Mouse (Mus musculus) hindbrain, embryonic 13.5 days (tissue): ENCODE data around the gene Dgcr6. TPM values are rescaled to one million over a fixed set of nuclear protein-coding genes. Genes with fewer than 3 reads are reported as not detected.

ENCODE experiments used
- ATAC-seq: fragments of 200-750 bp; cut with Nextera tagmentation; 2 replicates; pipeline ENCODE4 v1.8.0; 2017; ENCODE audit warnings: moderate TSS enrichment; ENCODE audit not compliant: low FRiP score
- H3K27ac ChIP-seq: fragments of 300-500 bp; sonication (generic); 2 replicates; pipeline ENCODE4 v1.5.1; 2015; ENCODE audit warnings: inconsistent platforms, mild to moderate bottlenecking, moderate library complexity
- H3K27me3 ChIP-seq: fragments of 300-500 bp; sonication (generic); 2 replicates; pipeline ENCODE4 v1.6.1; 2015; ENCODE audit warnings: mild to moderate bottlenecking, inconsistent platforms
- H3K36me3 ChIP-seq: fragments of 300-500 bp; sonication (generic); 2 replicates; pipeline ENCODE4 v1.6.1; 2015; ENCODE audit warnings: mild to moderate bottlenecking, inconsistent platforms
- H3K4me1 ChIP-seq: fragments of 300-500 bp; sonication (generic); replicated peaks from 2 replicates; pipeline ENCODE4 v1.6.1; 2015; ENCODE audit warnings: inconsistent platforms
- H3K4me2 ChIP-seq: fragments of 300-500 bp; sonication (generic); 2 replicates; pipeline ENCODE4 v1.6.1; 2015; ENCODE audit warnings: inconsistent platforms, mild to moderate bottlenecking, moderate library complexity
- H3K4me3 ChIP-seq: fragments of 300-500 bp; sonication (generic); 2 replicates; pipeline ENCODE4 v1.5.1; 2015; ENCODE audit warnings: mild to moderate bottlenecking, inconsistent platforms
- H3K9ac ChIP-seq: fragments of 300-500 bp; sonication (generic); 2 replicates; pipeline ENCODE4 v1.6.1; 2015; ENCODE audit warnings: mild to moderate bottlenecking, inconsistent platforms
- H3K9me3 ChIP-seq: fragments of 300-500 bp; sonication (generic); 2 replicates; pipeline ENCODE4 v1.6.1; 2016; ENCODE audit warnings: inconsistent platforms
- WGBS: fragments of 180-500 bp; shearing (Covaris S2); methylation state at CpG from one replicate; pipeline ENCODE4 v1.1.7; 2015; 5-methylcytosine and 5-hydroxymethylcytosine counted together
- polyA plus RNA-seq: library from polyadenylated mRNA; unstranded; fragments of >200 nt; fragmentation: Nextera tagmentation; extraction: Ambion mirVana; gene quantifications from 2 replicates; pipeline ENCODE4 v1.2.1, GENCODE M21; 2015

Dgcr6 gene
- polyA plus RNA-seq, 1 experiment from 2014 or later, result 179 TPM

- Histone ChIP-seq H3K4me2 (no peak overlapping the region), H3K4me1 (no peaks in the 10 kb centered on the region), H3K36me3 (no peaks in the 10 kb centered on the region), H3K27ac (no peak overlapping the region), H3K27me3 (0 out of 2 replicates have a peak, but pooled peaks cover 3% of the 10 kb centered on the region), H3K4me3 (no peak overlapping the region), H3K9me3 (no peaks in the 10 kb centered on the region), H3K9ac (no peak overlapping the region)
- ATAC-seq, result no peak
- 87% methylated on average over 10 of the region's 10 CpGs for WGBS
Measured at GRCm38 (mm10) chr16:18044991-18045390, 7.7 kb upstream of the Dgcr6 start.

- Histone ChIP-seq H3K9me3 (no peaks in the 10 kb centered on the region), H3K4me3 (no peak overlapping the region), H3K4me1 (no peaks in the 10 kb centered on the region), H3K27ac (no peak overlapping the region), H3K36me3 (no peaks in the 10 kb centered on the region), H3K27me3 (peaks cover 16% of the 10 kb centered on the region), H3K9ac (no peak overlapping the region), H3K4me2 (no peak overlapping the region)
- 3% methylated on average over 3 of the region's 3 CpGs for WGBS
- peak; percentile 68 for ATAC-seq
Measured at GRCm38 (mm10) chr16:18047660-18048059, 5.0 kb upstream of the Dgcr6 start.

- peaks cover 3% of the 10 kb centered on the region for H3K4me1 ChIP-seq
- H3K36me3 ChIP-seq, result no peaks in the 10 kb centered on the region
- peaks cover 16% of the 10 kb centered on the region for H3K27me3 ChIP-seq
- ATAC-seq, result no peak
- no peak overlapping the region; the same call in 1 of the 2 replicates for H3K9ac ChIP-seq
- no peak overlapping the region for H3K4me3 ChIP-seq
- H3K4me2 ChIP-seq, result no peak overlapping the region
- 73% methylated on average over 8 of the region's 8 CpGs for WGBS
- no peak overlapping the region for H3K27ac ChIP-seq
- no peaks in the 10 kb centered on the region for H3K9me3 ChIP-seq
Measured at GRCm38 (mm10) chr16:18048071-18048470, 4.6 kb upstream of the Dgcr6 start.

- H3K4me2 ChIP-seq, result no peak overlapping the region
- WGBS, result 58% methylated on average over 7 of the region's 7 CpGs
- H3K4me3 ChIP-seq, result no peak overlapping the region
- peaks cover 3% of the 10 kb centered on the region for H3K4me1 ChIP-seq
- H3K9ac ChIP-seq, result no peak overlapping the region
- no peak overlapping the region for H3K27ac ChIP-seq
- no peaks in the 10 kb centered on the region for H3K9me3 ChIP-seq
- H3K27me3 ChIP-seq, result peaks cover 13% of the 10 kb centered on the region
- ATAC-seq, result peak; percentile 30
- H3K36me3 ChIP-seq, result no peaks in the 10 kb centered on the region
Measured at GRCm38 (mm10) chr16:18052322-18052721, 338 bp upstream of the Dgcr6 start.

GRCm38 (mm10) chr16:18056215-18056614 is 3.6 kb downstream of the Dgcr6 start:
- Histone ChIP-seq H3K4me3 (no peak overlapping the region), H3K27ac (no peak overlapping the region), H3K9me3 (no peaks in the 10 kb centered on the region), H3K4me2 (no peak overlapping the region), H3K9ac (no peak overlapping the region), H3K36me3 (no peaks in the 10 kb centered on the region), H3K4me1 (peaks cover 3% of the 10 kb centered on the region), H3K27me3 (0 out of 2 replicates have a peak, but pooled peaks cover 6% of the 10 kb centered on the region)
- 76% methylated on average over 2 of the region's 2 CpGs for WGBS
- ATAC-seq, result no peak

- no peak overlapping the region for H3K4me3 ChIP-seq
- H3K27me3 ChIP-seq, result no peaks in the 10 kb centered on the region
- ATAC-seq, result no peak
- no peak overlapping the region for H3K27ac ChIP-seq
- no peaks in the 10 kb centered on the region for H3K9me3 ChIP-seq
- WGBS, result 88% methylated on average over 6 of the region's 6 CpGs
- no peaks in the 10 kb centered on the region for H3K4me1 ChIP-seq
- H3K4me2 ChIP-seq, result no peak overlapping the region
- H3K9ac ChIP-seq, result no peak overlapping the region
- H3K36me3 ChIP-seq, result no peaks in the 10 kb centered on the region
Measured at GRCm38 (mm10) chr16:18058331-18058731, 5.7 kb downstream of the Dgcr6 start.

- no peak overlapping the region for H3K4me3 ChIP-seq
- H3K4me1 ChIP-seq, result no peaks in the 10 kb centered on the region
- H3K27ac ChIP-seq, result no peak overlapping the region
- ATAC-seq, result no peak
- H3K9me3 ChIP-seq, result no peaks in the 10 kb centered on the region
- no peaks in the 10 kb centered on the region for H3K27me3 ChIP-seq
- WGBS, result 82% methylated on average over 10 of the region's 10 CpGs
- H3K4me2 ChIP-seq, result no peak overlapping the region
- no peak overlapping the region for H3K9ac ChIP-seq
- no peaks in the 10 kb centered on the region for H3K36me3 ChIP-seq
Measured at GRCm38 (mm10) chr16:18059243-18059642, 6.6 kb downstream of the Dgcr6 start.

GRCm38 (mm10) chr16:18061201-18061600 is 8.5 kb downstream of the Dgcr6 start:
- H3K9ac ChIP-seq, result no peak overlapping the region
- no peak overlapping the region for H3K4me2 ChIP-seq
- H3K4me1 ChIP-seq, result peaks cover 4% of the 10 kb centered on the region
- WGBS, result 87% methylated on average over 11 of the region's 11 CpGs
- no peak overlapping the region for H3K4me3 ChIP-seq
- ATAC-seq, result no peak
- no peaks in the 10 kb centered on the region for H3K36me3 ChIP-seq
- no peaks in the 10 kb centered on the region for H3K27me3 ChIP-seq
- no peak overlapping the region for H3K27ac ChIP-seq
- no peaks in the 10 kb centered on the region for H3K9me3 ChIP-seq

- H3K27ac ChIP-seq, result peak overlapping the region; percentile 98
- ATAC-seq, result peak; percentile 98
- under 1% methylated on average over 75 of the region's 81 CpGs for WGBS
Measured at GRCm38 (mm10) chr16:18066060-18067009, 13.7 kb downstream of the Dgcr6 start.

GRCm38 (mm10) chr16:18068653-18069376 is 16.2 kb downstream of the Dgcr6 start:
- ATAC-seq, result no peak
- no peak overlapping the region for H3K4me3 ChIP-seq
- peaks cover 47% of the 10 kb centered on the region for H3K36me3 ChIP-seq
- H3K4me1 ChIP-seq, result peaks cover 48% of the 10 kb centered on the region
- H3K9ac ChIP-seq, result peak overlapping the region; percentile 36; the same call in 1 of the 2 replicates
- H3K27ac ChIP-seq, result no peak overlapping the region; the same call in 1 of the 2 replicates
- H3K9me3 ChIP-seq, result no peaks in the 10 kb centered on the region
- no peak overlapping the region for H3K4me2 ChIP-seq
- no peaks in the 10 kb centered on the region for H3K27me3 ChIP-seq
- WGBS, result 87% methylated on average over 8 of the region's 8 CpGs

More at GRCm38 (mm10) chr16:18066060-18067009, 13.7 kb downstream of the Dgcr6 start:
- H3K9me3 ChIP-seq, result no peaks in the 10 kb centered on the region
- H3K4me1 ChIP-seq, result peaks cover 47% of the 10 kb centered on the region
- H3K4me2 ChIP-seq, result peak overlapping the region; percentile 78
- no peaks in the 10 kb centered on the region for H3K27me3 ChIP-seq
- peak overlapping the region; percentile 97 for H3K9ac ChIP-seq
- peak overlapping the region; percentile 94 for H3K4me3 ChIP-seq
- peaks cover 28% of the 10 kb centered on the region for H3K36me3 ChIP-seq

- 87% methylated on average over 5 of the region's 5 CpGs for WGBS
- Histone ChIP-seq H3K27ac (no peak overlapping the region), H3K36me3 (peaks cover 47% of the 10 kb centered on the region), H3K4me1 (peaks cover 46% of the 10 kb centered on the region), H3K9me3 (no peaks in the 10 kb centered on the region), H3K4me3 (no peak overlapping the region), H3K9ac (0 out of 2 replicates have a peak overlapping the region, but pooled peaks have one; percentile 39), H3K4me2 (no peak overlapping the region), H3K27me3 (no peaks in the 10 kb centered on the region)
- ATAC-seq, result no peak
Measured at GRCm38 (mm10) chr16:18070798-18071197, 18.1 kb downstream of the Dgcr6 start.

- no peak overlapping the region for H3K9ac ChIP-seq
- H3K4me1 ChIP-seq, result peaks cover 40% of the 10 kb centered on the region
- H3K9me3 ChIP-seq, result no peaks in the 10 kb centered on the region
- H3K4me2 ChIP-seq, result no peak overlapping the region
- H3K27ac ChIP-seq, result no peak overlapping the region
- ATAC-seq, result no peak
- H3K36me3 ChIP-seq, result peaks cover 47% of the 10 kb centered on the region
- H3K4me3 ChIP-seq, result no peak overlapping the region
- H3K27me3 ChIP-seq, result no peaks in the 10 kb centered on the region
- WGBS, result 94% methylated on average over 13 of the region's 13 CpGs
Measured at GRCm38 (mm10) chr16:18072089-18072488, 19.4 kb downstream of the Dgcr6 start.
